Mouse (Mus musculus) liver, embryonic 18 days (tissue): ENCODE measurements around the gene Cuedc1. TPM values are rescaled to one million over a fixed set of nuclear protein-coding genes. Genes with fewer than 3 reads are reported as not detected.

Experiments
- polyA plus RNA-seq: library from polyadenylated mRNA; depleted of rRNA; stranded (reverse); fragments of >200 nt; gene quantifications from 2 replicates; pipeline ENCODE4 v1.2.3, GENCODE M21; 2012; rRNA removed

The Cuedc1 gene
- polyA plus RNA-seq: 1.2 and 1.4 TPM in 2 replicates

GRCm38 (mm10) chr11:88098021-88098729 lies at the start of gene Cuedc1:
TSS of gene Cuedc1 (plus strand) at chr11:88098058.

DNA sequence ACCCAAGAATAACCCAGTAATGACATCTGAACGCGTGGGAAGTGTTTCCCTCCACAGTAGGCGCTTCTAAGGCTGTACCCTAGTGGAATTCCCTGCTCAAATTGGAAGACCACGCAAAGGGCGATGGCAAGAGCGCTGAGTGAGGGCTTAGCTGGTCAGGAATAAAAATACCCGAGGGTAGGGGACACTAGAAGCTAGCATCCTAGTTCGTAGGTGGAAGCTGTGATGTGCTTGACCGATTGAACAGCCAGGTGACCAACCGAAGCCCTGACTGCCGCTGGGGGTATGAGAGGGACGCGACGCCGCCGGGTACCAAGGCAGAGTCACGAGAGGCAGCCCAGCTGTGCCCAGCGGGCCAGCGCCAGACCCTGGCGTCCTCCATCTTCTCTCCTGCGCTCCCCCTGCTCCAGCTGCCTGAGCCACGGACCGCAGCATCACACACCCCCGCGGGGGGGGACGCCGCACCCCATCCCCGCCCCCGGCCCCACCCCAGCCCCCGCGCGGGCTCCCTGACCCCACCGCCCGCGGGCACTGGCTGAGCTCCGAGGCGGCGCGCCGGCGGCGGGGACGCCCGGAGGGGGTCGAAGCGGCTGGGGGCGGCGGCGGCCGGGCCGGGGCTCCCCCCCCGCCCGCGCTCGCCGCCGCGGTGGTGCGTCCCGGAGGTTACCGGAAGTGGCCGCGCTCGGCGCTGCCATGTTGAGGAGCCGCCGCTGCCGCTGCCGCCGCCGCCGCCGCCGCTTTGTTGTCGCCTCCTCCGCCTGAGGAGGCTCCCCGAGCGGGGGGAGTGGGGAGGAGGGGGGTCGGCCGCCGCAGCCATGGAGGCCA lies 30.1 kb upstream of the Cuedc1 start, which contains the start of gene Vezf1:
Gene Vezf1, plus strand, starts transcription at position 694 of the 825 bp plus-strand sequence.

DNA sequence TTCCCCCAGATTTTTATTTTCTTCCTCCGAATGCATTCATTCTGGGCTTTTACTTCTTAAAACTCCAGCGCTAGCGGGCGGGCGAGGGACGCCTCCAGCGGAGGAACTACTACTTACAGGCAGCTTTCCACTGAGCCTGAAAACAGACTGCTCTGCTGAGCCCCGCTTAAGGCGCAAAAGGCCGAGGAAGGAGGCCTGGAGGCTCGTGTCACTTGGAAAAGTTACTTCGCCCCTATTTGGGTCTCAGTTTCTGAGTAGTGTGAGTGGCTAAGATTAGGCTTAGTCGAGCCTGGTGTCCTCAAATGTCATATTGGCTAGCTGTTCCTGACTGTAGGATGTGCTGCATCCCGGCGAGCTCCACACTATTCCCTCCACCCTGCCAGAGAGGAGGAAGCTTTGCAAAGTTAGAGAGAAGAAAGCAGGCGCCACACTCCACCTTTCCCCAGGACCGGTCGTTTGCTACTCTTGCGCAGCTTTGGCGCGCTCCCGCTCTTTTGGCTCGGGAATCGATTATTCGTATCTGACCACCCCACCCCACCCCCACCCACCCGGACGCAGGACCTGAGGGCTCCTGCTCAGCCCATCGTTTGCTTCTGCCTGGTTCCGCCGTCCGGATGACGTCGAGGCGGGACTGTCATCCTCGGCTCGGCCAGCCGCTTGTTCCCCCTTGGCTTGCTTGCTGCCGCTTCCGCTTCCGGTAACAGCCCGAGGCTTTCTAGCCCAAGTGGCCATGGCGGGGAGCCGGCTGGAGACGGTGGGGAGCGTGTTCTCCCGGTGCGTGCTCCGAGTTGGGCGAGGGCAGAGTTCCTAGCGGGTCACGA lies 106.1 kb downstream of the Cuedc1 start, which contains the start of gene Mrps23:
Gene Mrps23, plus strand, starts transcription at position 677 of the 821 bp plus-strand sequence.

Other genes starting within 250 kb of the Cuedc1 start
- gene Mks1, start 244.8 kb upstream of the Cuedc1 start, polyA plus RNA-seq: 2.4 and 3.0 TPM in 2 replicates
- gene Epx, start 222.5 kb upstream of the Cuedc1 start, polyA plus RNA-seq: 2.9 and 5.4 TPM in 2 replicates
- not detected in 2 replicates for gene Olfr462, start 205.8 kb upstream of the Cuedc1 start, polyA plus RNA-seq
- not detected in 2 replicates for gene Olfr463, start 200.7 kb upstream of the Cuedc1 start, polyA plus RNA-seq
- gene Olfr464, start 177.1 kb upstream of the Cuedc1 start, polyA plus RNA-seq: not detected in 2 replicates
- 24.6 and 26.2 TPM in 2 replicates for gene Dynll2, start 110.5 kb upstream of the Cuedc1 start, polyA plus RNA-seq
- gene Srsf1, start 50.7 kb upstream of the Cuedc1 start, polyA plus RNA-seq: 128 and 142 TPM in 2 replicates
- 4.7 and 5.3 TPM in 2 replicates for gene Vezf1, start 29.8 kb upstream of the Cuedc1 start, polyA plus RNA-seq
- 25.6 and 33.4 TPM in 2 replicates for gene Mrps23, start 106.3 kb downstream of the Cuedc1 start, polyA plus RNA-seq
- gene Ccdc182, start 196.0 kb downstream of the Cuedc1 start, polyA plus RNA-seq: not detected in 2 replicates